Mouse (Mus musculus) hindbrain, embryonic 16.5 days (tissue): ENCODE data around the gene Mtmr12. TPM values are rescaled to one million over a fixed set of nuclear protein-coding genes. Genes with fewer than 3 reads are reported as not detected.
A peak's percentile ranks its signal among the peaks of the same experiment; 100 is the strongest.

Experiments used
- ATAC-seq: fragments of 200-750 bp; cut with Nextera tagmentation; 2 replicates; pipeline ENCODE4 v1.8.0; 2017; ENCODE audit warnings: moderate TSS enrichment, moderate library complexity
- H3K27ac ChIP-seq: fragments of 300-500 bp; sonication (generic); 2 replicates; pipeline ENCODE4 v1.5.1; 2014; ENCODE audit warnings: low read depth, mild to moderate bottlenecking, control low read depth, low read length, moderate library complexity
- H3K27me3 ChIP-seq: fragments of 300-500 bp; sonication (generic); replicated peaks from 2 replicates; pipeline ENCODE4 v1.6.1; 2014; ENCODE audit warnings: low read length; ENCODE audit not compliant: control insufficient read depth, insufficient read depth
- H3K36me3 ChIP-seq: fragments of 300-500 bp; sonication (generic); 2 replicates; pipeline ENCODE4 v1.6.1; 2014; ENCODE audit warnings: mild to moderate bottlenecking, low read length, moderate library complexity, mixed read lengths; ENCODE audit not compliant: control insufficient read depth, insufficient read depth
- H3K4me1 ChIP-seq: fragments of 300-500 bp; sonication (generic); 2 replicates; pipeline ENCODE4 v1.6.1; 2014; ENCODE audit warnings: low read depth, low read length; ENCODE audit not compliant: control insufficient read depth, insufficient read depth
- H3K4me2 ChIP-seq: fragments of 300-500 bp; sonication (generic); 2 replicates; pipeline ENCODE4 v1.6.1; 2014; ENCODE audit warnings: mild to moderate bottlenecking, low read length, control low read depth, moderate library complexity
- H3K4me3 ChIP-seq: fragments of 300-500 bp; sonication (generic); 2 replicates; pipeline ENCODE4 v1.5.1; 2014; ENCODE audit warnings: mild to moderate bottlenecking, low read length, control low read depth, moderate library complexity
- H3K9ac ChIP-seq: fragments of 300-500 bp; sonication (generic); 2 replicates; pipeline ENCODE4 v1.6.1; 2014; ENCODE audit warnings: low read depth, mild to moderate bottlenecking, control low read depth, low read length, moderate library complexity
- H3K9me3 ChIP-seq: fragments of 300-500 bp; sonication (generic); 2 replicates; pipeline ENCODE4 v1.6.1; 2014; ENCODE audit warnings: mild to moderate bottlenecking, low read length, moderate library complexity; ENCODE audit not compliant: control insufficient read depth
- WGBS: fragments of 180-500 bp; shearing (Covaris S2); extraction: QIAGEN DNeasy Blood & Tissue Kit; methylation state at CpG from one replicate; pipeline ENCODE4 v1.1.7; 2014; 5-methylcytosine and 5-hydroxymethylcytosine counted together
- polyA plus RNA-seq: library from polyadenylated mRNA; unstranded; fragments of >200 nt; fragmentation: Nextera tagmentation; extraction: Ambion mirVana; gene quantifications from 2 replicates; pipeline ENCODE4 v1.2.1, GENCODE M21; 2015

Gene Mtmr12
- polyA plus RNA-seq, 1 experiment from 2014 or later: 7.1 TPM

DNA sequence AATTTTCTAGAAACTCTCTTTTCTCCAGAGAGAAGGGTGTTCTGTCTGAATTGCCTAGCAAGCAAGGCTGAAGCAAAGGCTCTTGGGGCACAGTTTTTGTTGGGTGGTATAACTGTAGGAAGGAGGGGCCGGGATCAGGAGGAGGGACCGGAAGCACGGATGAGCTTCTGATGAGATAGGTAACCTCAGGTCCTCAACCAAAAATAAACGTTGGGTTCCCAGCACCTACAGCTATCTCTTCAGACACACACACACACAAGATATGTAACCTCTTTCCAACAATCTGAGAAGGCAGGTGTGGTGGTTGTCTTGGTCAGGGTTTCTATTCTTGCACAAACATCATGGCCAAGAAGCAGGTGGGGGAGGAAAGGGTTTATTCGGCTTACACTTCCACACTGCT is 112.5 kb downstream of the Mtmr12 start:
- no peak overlapping the region for H3K4me2 ChIP-seq
- no peak overlapping the region for H3K27ac ChIP-seq
- H3K27me3 ChIP-seq: 0 out of 2 replicates have a peak, but pooled peaks cover 2% of the 10 kb centered on the region
- H3K9ac ChIP-seq: no peak overlapping the region
- no peak for ATAC-seq
- 88% methylated on average over 5 of the region's 5 CpGs for WGBS
- no peak overlapping the region for H3K4me3 ChIP-seq
- H3K4me1 ChIP-seq: no peaks in the 10 kb centered on the region; the same call in 1 of the 2 replicates
- H3K36me3 ChIP-seq: no peaks in the 10 kb centered on the region
- H3K9me3 ChIP-seq: no peaks in the 10 kb centered on the region

DNA sequence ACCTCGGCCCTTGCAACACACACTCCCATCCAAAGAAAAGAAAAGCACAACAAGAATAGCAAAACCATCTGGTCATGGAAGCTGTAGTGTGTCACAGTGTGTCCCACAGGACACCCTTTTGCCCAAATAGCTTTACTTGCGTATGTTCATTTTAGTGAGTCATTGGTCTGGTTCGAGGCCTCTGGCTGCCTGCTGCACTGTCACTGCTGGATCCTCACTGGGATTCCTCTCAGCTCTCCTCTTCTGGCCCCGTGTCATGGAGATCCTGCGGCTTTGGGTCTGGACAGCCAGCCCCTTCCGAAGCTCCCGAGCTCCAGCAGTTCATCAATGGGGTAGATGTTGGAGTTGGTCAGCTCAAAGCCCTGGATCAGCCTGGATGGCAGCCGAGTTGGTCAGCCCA is 113.6 kb downstream of the Mtmr12 start:
- Histone ChIP-seq H3K9me3 (no peaks in the 10 kb centered on the region), H3K36me3 (no peaks in the 10 kb centered on the region), H3K27me3 (0 out of 2 replicates have a peak, but pooled peaks cover 2% of the 10 kb centered on the region), H3K4me1 (peaks cover 7% of the 10 kb centered on the region), H3K4me3 (no peak overlapping the region), H3K4me2 (no peak overlapping the region), H3K9ac (no peak overlapping the region; the same call in 1 of the 2 replicates), H3K27ac (no peak overlapping the region)
- ATAC-seq: no peak
- 79% methylated on average over 8 of the region's 8 CpGs for WGBS

DNA sequence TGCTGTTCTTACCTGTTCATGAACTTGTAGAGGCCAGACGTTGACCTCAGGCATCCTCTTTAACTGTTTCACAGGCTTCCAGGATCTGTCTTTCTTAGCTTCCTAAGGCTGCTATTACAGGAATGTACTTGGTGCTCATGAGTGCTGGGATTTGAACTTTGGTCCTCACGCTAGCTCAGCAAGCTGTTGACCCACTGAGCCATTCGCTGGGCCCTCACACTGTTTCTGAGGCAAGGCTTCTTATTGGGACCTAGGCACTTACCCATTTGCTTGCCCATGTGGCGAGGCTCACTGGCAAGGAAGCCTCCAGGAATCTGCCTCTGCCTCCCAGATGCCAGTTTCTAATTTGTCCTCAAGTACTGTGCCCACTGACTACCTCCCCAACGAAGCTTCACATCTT is 115.1 kb downstream of the Mtmr12 start:
- 0 out of 2 replicates have a peak, but pooled peaks cover 2% of the 10 kb centered on the region for H3K27me3 ChIP-seq
- ATAC-seq: no peak
- H3K4me3 ChIP-seq: no peak overlapping the region
- peaks cover 18% of the 10 kb centered on the region for H3K4me1 ChIP-seq
- no peak overlapping the region for H3K9ac ChIP-seq
- no peaks in the 10 kb centered on the region for H3K36me3 ChIP-seq
- no peak overlapping the region for H3K27ac ChIP-seq
- H3K9me3 ChIP-seq: no peaks in the 10 kb centered on the region
- no peak overlapping the region for H3K4me2 ChIP-seq
- WGBS: 53% methylated on average over 5 of the region's 5 CpGs

DNA sequence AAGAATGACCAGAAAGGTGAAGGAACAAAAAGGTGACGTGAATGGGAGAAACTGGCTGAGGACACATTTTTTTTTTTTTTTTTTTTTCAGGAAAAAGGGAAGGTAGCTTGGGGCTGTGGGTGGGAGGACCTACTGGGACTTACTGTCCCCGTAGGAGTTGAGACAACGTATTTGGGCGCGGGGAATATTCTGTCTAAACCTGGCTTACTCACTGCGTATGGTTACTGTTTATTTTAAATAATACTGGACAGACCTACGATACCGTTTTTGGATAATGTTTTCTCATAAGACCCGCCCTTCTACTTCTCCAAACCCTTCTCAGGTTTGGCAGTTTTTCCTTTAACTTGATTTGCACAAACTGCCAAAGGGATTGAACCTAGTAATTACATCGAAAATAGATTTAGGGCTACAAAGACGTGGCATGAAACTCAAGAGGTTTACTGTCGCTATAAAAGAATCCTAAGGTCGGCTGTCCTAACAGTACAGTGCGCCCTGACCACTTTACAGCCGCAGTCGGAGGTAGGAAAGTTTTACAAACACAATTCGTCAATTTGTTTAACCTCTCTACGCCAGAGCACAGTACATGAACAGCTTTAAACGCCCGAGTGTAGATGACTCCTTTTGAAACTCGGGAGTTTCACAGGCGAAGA is 115.7 kb downstream of the Mtmr12 start:
- 0 out of 2 replicates have a peak, but pooled peaks cover 2% of the 10 kb centered on the region for H3K27me3 ChIP-seq
- H3K9ac ChIP-seq: peak overlapping the region; percentile 98
- peaks cover 18% of the 10 kb centered on the region for H3K4me1 ChIP-seq
- H3K9me3 ChIP-seq: no peaks in the 10 kb centered on the region
- 7% methylated on average over 22 of the region's 22 CpGs for WGBS
- H3K4me3 ChIP-seq: peak overlapping the region; percentile 99
- H3K36me3 ChIP-seq: no peaks in the 10 kb centered on the region
- peak overlapping the region; percentile 83 for H3K27ac ChIP-seq
- H3K4me2 ChIP-seq: peak overlapping the region; percentile 69
- ATAC-seq: no peak

DNA sequence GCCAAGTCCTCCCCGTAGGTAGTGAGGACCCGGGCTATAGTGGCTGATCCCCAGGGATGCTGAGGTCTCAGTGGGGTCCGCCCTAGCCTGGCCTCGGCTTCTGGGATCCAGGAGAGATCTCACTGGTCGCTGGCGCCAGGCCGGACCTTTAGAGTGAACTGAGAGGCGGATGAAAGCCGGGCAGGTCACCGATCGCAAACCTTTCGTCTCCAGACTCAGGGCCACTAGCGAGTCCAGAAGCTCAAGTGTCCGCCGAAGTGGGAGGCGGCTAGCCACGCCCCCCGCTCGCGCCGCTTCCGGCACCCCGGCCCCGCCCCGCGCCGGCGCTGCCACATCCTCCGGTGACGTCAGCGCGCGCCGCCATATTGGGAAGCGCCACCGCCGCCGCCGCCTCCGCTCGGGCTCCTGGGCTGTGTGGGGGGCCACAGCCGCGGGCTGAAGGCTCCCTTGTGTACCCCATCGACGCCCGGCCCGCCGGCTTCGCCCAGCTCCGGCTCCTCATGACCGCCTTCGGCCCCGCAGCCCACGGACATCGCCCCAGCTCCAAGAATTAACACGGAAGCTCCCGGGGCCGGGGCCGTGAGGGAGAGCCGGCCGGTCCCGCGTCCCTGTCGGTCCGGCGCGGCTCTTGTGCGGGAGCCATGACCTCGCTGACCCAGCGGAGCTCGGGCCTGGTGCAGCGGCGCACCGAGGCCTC is 116.4 kb downstream of the Mtmr12 start, which contains the start of gene Golph3:
Gene Golph3, plus strand, starts transcription at position 360 of the 697 bp plus-strand sequence.
- Histone ChIP-seq H3K9ac (peak within 1 kb of the TSS; percentile 98), H3K4me2 (peak within 1 kb of the TSS; percentile 83), H3K4me3 (peak within 1 kb of the TSS; percentile 99), H3K27me3 (0 out of 2 replicates have a peak, but pooled peaks cover 2% of the 10 kb centered on the region), H3K9me3 (no peaks in the 10 kb centered on the region), H3K27ac (peak within 1 kb of the TSS; percentile 96), H3K4me1 (peaks cover 18% of the 10 kb centered on the region), H3K36me3 (no peaks in the 10 kb centered on the region)
- under 1% methylated on average over 64 of the region's 74 CpGs for WGBS
- peak; percentile 97 for ATAC-seq

DNA sequence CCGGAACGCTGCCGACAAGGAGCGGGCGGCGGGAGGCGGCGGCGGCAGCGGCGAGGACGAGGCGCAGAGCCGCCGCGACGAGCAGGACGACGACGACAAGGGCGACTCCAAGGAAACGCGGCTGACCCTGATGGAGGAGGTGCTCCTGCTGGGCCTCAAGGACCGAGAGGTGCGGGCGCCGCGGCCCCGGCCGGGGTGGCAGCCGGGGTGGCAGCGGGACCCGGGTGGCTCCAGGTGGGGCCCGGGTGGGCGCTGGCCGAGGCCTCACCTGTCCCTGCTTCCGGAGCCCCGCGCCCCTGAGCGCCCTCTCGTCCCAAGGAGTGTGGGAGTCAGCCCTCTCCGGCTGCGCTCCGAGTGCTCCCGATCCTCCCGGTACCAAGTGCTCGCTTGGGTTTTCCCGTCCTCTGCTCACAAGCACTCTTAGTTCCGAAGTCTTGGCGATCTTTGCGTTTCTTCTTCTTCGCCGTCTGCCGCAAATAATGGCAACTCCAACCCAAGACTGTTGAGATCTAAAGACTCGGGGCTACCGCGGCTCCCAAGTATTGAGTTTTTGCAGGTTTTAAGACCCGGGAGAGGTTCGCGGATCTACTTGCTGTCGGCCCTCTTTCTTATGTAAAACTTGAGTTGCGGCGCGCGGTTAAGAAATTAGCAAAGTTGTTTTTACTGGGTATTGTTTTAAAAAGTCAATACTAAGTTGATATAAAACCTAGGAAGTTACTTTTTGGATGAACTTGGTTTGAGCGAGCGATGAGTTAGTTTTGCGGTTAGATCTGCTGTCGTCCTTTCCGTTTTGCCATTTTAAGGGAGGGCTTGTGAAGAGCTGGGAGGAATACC is 117.2 kb downstream of the Mtmr12 start, which contains the start of gene 1810049J17Rik:
Gene 1810049J17Rik, minus strand, starts transcription at position 112 of the 834 bp plus-strand sequence.
- under 1% methylated on average over 51 of the region's 70 CpGs for WGBS
- Histone ChIP-seq H3K4me2 (peak within 1 kb of the TSS; percentile 83), H3K4me1 (peaks cover 18% of the 10 kb centered on the region)

DNA sequence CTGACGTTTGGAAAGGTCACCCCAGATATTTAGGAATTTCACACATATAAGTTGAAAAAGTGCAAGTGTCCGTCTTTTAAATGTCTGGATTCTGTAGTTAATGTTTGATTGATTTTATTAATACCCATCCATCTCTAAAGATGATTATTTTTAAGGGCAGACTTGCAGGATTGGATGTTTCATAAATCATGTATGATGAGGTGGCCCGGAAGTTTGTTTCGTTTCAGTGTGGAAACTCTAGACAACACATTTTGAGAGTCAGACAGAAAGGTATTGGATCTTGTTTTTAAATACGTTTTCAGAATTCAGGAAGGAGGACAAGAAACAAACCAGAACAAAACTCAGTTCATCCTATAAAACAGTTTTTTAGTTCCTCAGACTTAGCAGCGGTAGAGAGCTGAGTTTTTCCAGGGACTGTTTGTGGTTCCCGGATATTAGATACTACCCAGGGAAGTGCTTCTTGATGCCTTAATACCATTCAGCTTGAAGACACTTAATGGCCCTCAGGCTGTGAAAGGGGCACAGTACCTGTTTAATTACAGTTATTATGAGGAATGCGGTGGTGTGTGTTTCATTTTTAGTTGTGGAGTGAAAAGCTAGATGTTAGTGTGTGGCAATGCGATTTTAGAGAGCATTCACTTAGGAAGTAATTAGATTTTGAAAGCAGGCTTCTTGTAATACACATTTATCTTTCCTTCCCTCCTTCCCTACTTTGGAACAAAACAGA is 118.0 kb downstream of the Mtmr12 start:
- 15% methylated on average over 9 of the region's 9 CpGs for WGBS
- H3K9ac ChIP-seq: peak overlapping the region; percentile 25; the same call in 1 of the 2 replicates
- no peaks in the 10 kb centered on the region for H3K36me3 ChIP-seq
- no peak overlapping the region for H3K27ac ChIP-seq
- peak overlapping the region; percentile 99 for H3K4me3 ChIP-seq
- no peak for ATAC-seq
- 0 out of 2 replicates have a peak, but pooled peaks cover 2% of the 10 kb centered on the region for H3K27me3 ChIP-seq
- no peaks in the 10 kb centered on the region for H3K9me3 ChIP-seq
- peaks cover 18% of the 10 kb centered on the region for H3K4me1 ChIP-seq
- H3K4me2 ChIP-seq: peak overlapping the region; percentile 83

More for the DNA sequence above, 117.2 kb downstream of the Mtmr12 start, which contains the start of gene 1810049J17Rik:
- Histone ChIP-seq H3K4me3 (peak within 1 kb of the TSS; percentile 99), H3K9ac (peak within 1 kb of the TSS; percentile 98), H3K27ac (peak within 1 kb of the TSS; percentile 96), H3K36me3 (no peaks in the 10 kb centered on the region), H3K9me3 (no peaks in the 10 kb centered on the region), H3K27me3 (0 out of 2 replicates have a peak, but pooled peaks cover 2% of the 10 kb centered on the region)
- ATAC-seq: peak; percentile 21
